Mouse (Mus musculus) megakaryocyte progenitor cell, adult 5-6 weeks (primary cell): ENCODE measurements at regions not wholly inside any gene's neighbourhood (a gene's known extent, or its start where the extent isn't known, plus 50 kb on each side); places are given as distances from the start of the nearest gene placed in this dataset.
"Not testable (repeated sequence)": the region's sequence is repeated elsewhere in the genome, so short reads cannot be mapped to it uniquely, and the experiment has no call there.

Experiments used
- ATAC-seq: replicated peaks from 2 replicates; pipeline ENCODE4 v1.8.0; 2016; ENCODE audit warnings: mild to moderate bottlenecking, moderate TSS enrichment, inconsistent platforms; ENCODE audit not compliant: poor library complexity

- ATAC-seq, result peak; percentile 77
These were observed 135.1 kb upstream of the 1700056E22Rik start for GRCm38 (mm10) chr1:184169034-184169783.

- no peak for ATAC-seq
These were observed 132.8 kb upstream of the 1700056E22Rik start for GRCm38 (mm10) chr1:184166951-184167350.

GRCm38 (mm10) chr1:184162526-184162925 lies 128.4 kb upstream of the 1700056E22Rik start:
- not testable (repeated sequence) for ATAC-seq

GRCm38 (mm10) chr1:184147713-184148112 lies 113.6 kb upstream of the 1700056E22Rik start:
- ATAC-seq, result no peak

GRCm38 (mm10) chr1:184142974-184143373 lies 108.9 kb upstream of the 1700056E22Rik start:
- no peak for ATAC-seq

GRCm38 (mm10) chr1:184140486-184140885 lies 106.4 kb upstream of the 1700056E22Rik start:
- ATAC-seq, result no peak

- no peak for ATAC-seq
These were observed 106.0 kb upstream of the 1700056E22Rik start for GRCm38 (mm10) chr1:184140082-184140481.

- ATAC-seq, result no peak
These were observed 104.6 kb upstream of the 1700056E22Rik start for GRCm38 (mm10) chr1:184138661-184139060.

- no peak for ATAC-seq
These were observed 96.8 kb upstream of the 1700056E22Rik start for GRCm38 (mm10) chr1:184130897-184131296.

GRCm38 (mm10) chr1:184127321-184127720 lies 93.2 kb upstream of the 1700056E22Rik start:
- ATAC-seq, result no peak

GRCm38 (mm10) chr1:184126909-184127308 lies 92.8 kb upstream of the 1700056E22Rik start:
- no peak for ATAC-seq
